Mouse (Mus musculus) cerebellum, adult 2 months (tissue): ENCODE results near the gene 9130230L23Rik.
"Not testable (repeated sequence)": the region's sequence is repeated elsewhere in the genome, so short reads cannot be mapped to it uniquely, and the experiment has no call there.

Source experiments
- CTCF ChIP-seq: fragments of 200-500 bp; IDR thresholded peaks from 2 replicates; pipeline ENCODE4 v1.5.1; 2011; ENCODE audit warnings: low read depth, mild to moderate bottlenecking, control low read depth, low read length, moderate library complexity, borderline replicate concordance; ENCODE audit not compliant: insufficient read depth
- POLR2A ChIP-seq: fragments of 200-500 bp; IDR thresholded peaks from 2 replicates; pipeline ENCODE4 v1.6.1; 2011; ENCODE audit warnings: low read length, control low read depth, borderline replicate concordance; ENCODE audit not compliant: insufficient read depth

GRCm38 (mm10) chr5:65987004-65987403 lies 17.1 kb downstream of the 9130230L23Rik start:
- TF ChIP-seq POLR2A, CTCF: not testable (repeated sequence)
